Mouse (Mus musculus): Measurements from ENCODE around the gene Fbxo2.
"Not testable (repeated sequence)": the region's sequence is repeated elsewhere in the genome, so short reads cannot be mapped to it uniquely, and the experiment has no call there.

Gene Fbxo2

GRCm38 (mm10) chr4:148147714-148148113 lies 12.7 kb upstream of the Fbxo2 start:
- DNase-seq: no peak

- no peak for DNase-seq
Observed at GRCm38 (mm10) chr4:148149540-148149939, 10.9 kb upstream of the Fbxo2 start.

GRCm38 (mm10) chr4:148150242-148150641 lies 10.2 kb upstream of the Fbxo2 start:
- no peak for DNase-seq

GRCm38 (mm10) chr4:148150953-148151266 lies 9.5 kb upstream of the Fbxo2 start:
- no peak for DNase-seq

- DNase-seq: peak; percentile 87
Observed at GRCm38 (mm10) chr4:148151267-148152168, 8.9 kb upstream of the Fbxo2 start, which contains the start of gene Fbxo6. Gene Fbxo6, minus strand, starts transcription at chr4:148152140.

- no peak for DNase-seq
Observed at GRCm38 (mm10) chr4:148152547-148152946, 7.9 kb upstream of the Fbxo2 start.

GRCm38 (mm10) chr4:148154006-148154405 lies 6.4 kb upstream of the Fbxo2 start:
- DNase-seq: no peak

- DNase-seq: no peak
Observed at GRCm38 (mm10) chr4:148154982-148155381, 5.4 kb upstream of the Fbxo2 start.

GRCm38 (mm10) chr4:148158436-148159348 lies 1.7 kb upstream of the Fbxo2 start:
- no peak for DNase-seq

GRCm38 (mm10) chr4:148159544-148160435 lies 631 bp upstream of the Fbxo2 start:
- DNase-seq: peak; percentile 91

GRCm38 (mm10) chr4:148164002-148164439 lies 3.6 kb downstream of the Fbxo2 start:
- peak; percentile 80 for DNase-seq

GRCm38 (mm10) chr4:148164461-148164860 lies 4.0 kb downstream of the Fbxo2 start:
- no peak for DNase-seq

GRCm38 (mm10) chr4:148165551-148165950 lies 5.1 kb downstream of the Fbxo2 start:
- no peak for DNase-seq

GRCm38 (mm10) chr4:148166431-148166830 lies 6.0 kb downstream of the Fbxo2 start:
- DNase-seq: no peak

- DNase-seq: peak; percentile 74
Observed at GRCm38 (mm10) chr4:148166986-148167385, 6.6 kb downstream of the Fbxo2 start.

- peak; percentile 69 for DNase-seq
Observed at GRCm38 (mm10) chr4:148168287-148168686, 7.9 kb downstream of the Fbxo2 start.

- no peak for DNase-seq
Observed at GRCm38 (mm10) chr4:148169586-148169985, 9.2 kb downstream of the Fbxo2 start.

- DNase-seq: peak; percentile 43
Observed at GRCm38 (mm10) chr4:148170842-148171241, 10.4 kb downstream of the Fbxo2 start.

GRCm38 (mm10) chr4:148171261-148171660 lies 10.8 kb downstream of the Fbxo2 start:
- DNase-seq: no peak

- no peak for DNase-seq
Observed at GRCm38 (mm10) chr4:148173811-148174494, 13.5 kb downstream of the Fbxo2 start.

GRCm38 (mm10) chr4:148174495-148174862 lies 14.1 kb downstream of the Fbxo2 start:
- DNase-seq: no peak

- not testable (repeated sequence) for DNase-seq
Observed at GRCm38 (mm10) chr4:148176603-148177002, 16.2 kb downstream of the Fbxo2 start.
